Mouse (Mus musculus) cortical plate, adult 2 months (tissue): ENCODE data around the gene Rai14.

Source experiments
- CTCF ChIP-seq: fragments of 200-500 bp; IDR thresholded peaks from 2 replicates; pipeline ENCODE4 v1.5.1; 2011; ENCODE audit warnings: mild to moderate bottlenecking, control low read depth, low read length; ENCODE audit not compliant: insufficient read depth; ENCODE audit errors: extremely low read depth
- POLR2A ChIP-seq: fragments of 200-500 bp; IDR thresholded peaks from 2 replicates; pipeline ENCODE4 v1.6.1; 2011; ENCODE audit warnings: mild to moderate bottlenecking, low read length, control low read depth; ENCODE audit not compliant: insufficient read depth; ENCODE audit errors: extremely low read depth

DNA sequence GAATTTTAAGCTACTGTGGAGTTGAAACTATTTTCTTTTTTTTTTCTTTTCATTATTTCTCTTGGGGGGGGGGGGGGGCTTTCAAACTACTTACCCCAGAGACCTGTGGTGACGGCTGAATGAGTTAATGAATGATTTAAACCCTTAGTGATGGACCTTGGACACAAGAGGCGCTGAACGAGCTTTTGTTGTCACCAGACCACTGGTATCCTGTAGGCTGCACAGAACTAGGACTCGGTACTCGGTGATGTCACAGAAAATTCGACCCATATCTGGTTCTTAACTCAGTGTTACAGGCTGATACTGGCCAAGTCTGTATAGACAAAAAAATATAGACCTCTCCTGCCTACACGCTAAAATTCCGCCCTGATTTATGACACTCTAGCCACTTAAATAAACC is 69.3 kb downstream of the Rai14 start:
- TF ChIP-seq CTCF (no peak), POLR2A (no peak)
